Mouse (Mus musculus) monocyte, adult 5-6 weeks (primary cell): ENCODE results near the gene Adgrg5. TPM values are rescaled to one million over a fixed set of nuclear protein-coding genes. Genes with fewer than 3 reads are reported as not detected.

Experiments
- ATAC-seq: fragments of 153-309, 156-312 bp; replicated peaks from 2 replicates; pipeline ENCODE4 v1.8.0; 2017; ENCODE audit warnings: mild to moderate bottlenecking; ENCODE audit not compliant: low TSS enrichment, insufficient number of reproducible peaks, severe bottlenecking, poor library complexity, low FRiP score
- total RNA-seq: library from RNA; stranded (forward); fragments of 200-1000, 200-491, 200-594 nt; gene quantifications from 3 replicates; pipeline ENCODE4 v1.2.3, GENCODE M21; 2017

Gene Adgrg5
- total RNA-seq, 1 experiment from 2014 or later: 0.86 TPM

DNA sequence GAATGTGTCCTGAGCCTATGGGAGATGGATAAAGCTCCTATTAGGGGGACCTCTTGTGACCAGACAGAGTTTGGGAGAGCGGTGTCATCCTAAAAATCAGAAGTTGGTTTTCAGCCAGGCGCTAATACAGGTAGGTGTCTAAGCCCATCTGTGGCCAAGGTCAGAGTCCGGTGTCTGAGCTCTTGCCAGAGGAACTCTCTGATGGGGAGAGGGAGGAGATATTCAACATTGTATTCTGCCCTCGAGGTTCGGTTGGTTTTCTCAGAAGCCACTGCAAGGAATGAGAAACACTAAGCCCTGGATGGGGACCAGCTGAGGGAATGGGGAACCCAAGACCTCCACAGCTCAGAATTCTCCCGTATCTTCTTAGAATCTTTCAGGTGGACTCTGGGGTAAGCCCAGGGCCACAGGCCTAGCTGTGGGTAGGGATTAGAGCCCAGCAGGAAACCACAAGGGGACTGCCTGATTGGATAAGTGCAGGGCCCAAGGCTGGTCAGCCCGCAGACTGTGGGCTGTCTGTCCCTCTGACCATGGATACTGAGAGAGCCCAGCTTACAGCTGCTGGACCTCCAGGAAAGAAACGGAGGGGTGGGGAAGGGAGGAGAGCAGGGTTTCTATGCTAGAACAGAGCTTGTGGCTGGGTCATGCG, 7.1 kb upstream of the Adgrg5 start:
- no peak for ATAC-seq

DNA sequence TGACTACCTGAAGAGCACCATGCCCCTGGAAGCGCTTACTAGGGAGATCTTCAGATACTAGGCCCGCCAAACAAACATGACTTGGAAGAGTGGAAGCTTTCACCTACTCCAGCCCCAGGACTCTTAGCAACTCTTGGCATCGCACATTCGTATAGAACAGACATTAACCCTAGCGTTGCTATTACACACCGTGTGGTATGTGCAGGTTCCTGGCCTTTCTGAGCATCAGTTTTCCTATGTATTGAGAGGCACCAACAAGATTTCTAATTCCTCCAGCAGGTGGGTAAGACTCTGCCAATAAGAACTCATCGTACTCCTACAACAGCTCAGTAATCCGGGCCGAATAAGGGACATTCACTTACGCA, 6.6 kb upstream of the Adgrg5 start:
- no peak for ATAC-seq

DNA sequence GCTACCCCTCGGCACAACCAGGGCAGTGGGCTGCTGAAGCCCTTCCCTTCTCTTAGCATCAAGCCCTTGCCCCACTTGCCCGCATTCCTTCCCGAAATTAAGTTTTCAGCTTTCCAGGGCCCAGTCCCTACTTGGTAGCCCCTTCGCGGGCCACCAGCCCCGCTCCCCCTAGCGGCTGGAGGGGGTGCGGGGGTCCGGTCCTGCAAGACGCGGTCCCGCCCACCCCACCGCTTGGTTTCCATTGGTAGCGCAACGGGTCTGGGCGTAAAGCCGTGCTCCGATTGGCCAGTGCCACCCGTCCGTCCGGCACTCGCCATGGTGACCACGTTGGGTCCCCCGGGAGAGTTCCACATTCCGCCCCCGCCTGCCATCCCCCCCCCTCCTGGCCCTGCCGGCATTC, 6.1 kb upstream of the Adgrg5 start:
- peak; percentile 83 for ATAC-seq

DNA sequence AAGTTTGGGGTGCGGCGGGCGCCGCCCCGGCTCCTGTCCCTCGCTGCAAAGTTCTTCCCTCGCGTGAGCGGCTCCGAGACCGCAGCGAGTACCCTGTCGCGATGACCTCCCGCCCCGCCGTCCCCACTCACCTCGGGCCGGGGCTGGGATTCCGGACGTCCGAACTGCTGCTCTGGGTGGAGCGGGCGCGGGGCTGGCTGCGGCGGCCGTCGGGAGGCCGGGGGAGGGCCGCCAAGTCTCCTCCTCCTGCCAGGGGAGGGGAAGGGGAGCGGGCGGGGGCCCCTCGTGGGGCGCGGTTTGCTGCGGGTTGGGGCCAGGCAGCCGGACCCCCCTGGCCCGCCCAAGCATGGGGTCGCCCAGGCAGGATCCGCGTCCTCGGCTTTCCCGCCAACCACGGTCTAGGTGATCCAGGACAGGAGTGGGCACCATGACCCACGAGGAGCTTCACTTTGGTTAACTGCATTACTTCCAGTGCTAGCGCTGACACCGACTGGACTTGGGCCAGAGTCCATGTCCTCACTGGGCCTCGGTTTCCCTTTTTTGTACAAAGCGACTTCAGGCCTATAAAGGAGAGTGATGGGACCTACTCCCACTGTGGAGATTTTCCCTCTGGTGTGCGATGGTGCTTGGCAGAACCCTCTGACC, 5.5 kb upstream of the Adgrg5 start, which contains the start of gene Ccdc102a:
Ccdc102a (minus strand) TSS at position 248 of the 645 bp plus-strand sequence.
- ATAC-seq: no peak

DNA sequence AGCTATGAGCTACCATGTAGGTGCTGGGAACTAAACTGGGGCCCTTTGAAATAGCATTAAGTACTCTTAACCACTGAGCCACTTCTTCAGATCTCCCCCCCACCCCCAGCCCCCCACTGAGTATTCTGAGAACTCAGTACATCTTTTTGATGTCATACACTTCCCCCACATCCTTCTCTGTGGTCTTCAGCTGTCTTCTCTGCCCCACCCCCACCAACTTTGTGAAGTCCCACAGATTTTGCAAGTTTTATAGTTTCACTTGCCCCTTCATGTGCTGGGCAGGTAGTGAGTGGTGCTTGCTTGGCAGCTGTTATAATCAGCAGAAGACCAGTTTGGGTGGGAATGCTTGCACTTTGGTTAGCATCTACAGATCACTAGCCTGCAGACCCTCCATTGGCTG, 4.2 kb upstream of the Adgrg5 start:
- ATAC-seq: no peak

DNA sequence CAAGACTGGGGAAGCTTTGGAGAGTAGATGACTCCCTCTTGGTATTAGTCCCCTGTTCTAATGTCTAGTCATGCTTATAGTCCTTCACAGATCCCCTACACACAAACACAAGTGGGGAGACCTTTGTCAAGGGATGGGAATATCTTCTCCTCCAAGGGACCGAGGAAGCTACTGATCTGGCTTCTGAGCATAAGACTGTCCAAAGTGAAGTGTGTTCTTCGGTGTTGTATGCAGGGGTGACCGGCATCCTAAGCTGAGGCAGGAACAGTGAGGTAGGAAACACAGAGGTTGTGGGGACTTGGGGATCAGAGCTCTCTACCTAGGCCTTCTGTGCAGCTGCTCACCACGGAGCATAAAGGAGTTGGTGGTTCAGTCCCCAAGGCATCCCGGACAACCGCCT, 1.3 kb upstream of the Adgrg5 start:
- ATAC-seq: no peak

DNA sequence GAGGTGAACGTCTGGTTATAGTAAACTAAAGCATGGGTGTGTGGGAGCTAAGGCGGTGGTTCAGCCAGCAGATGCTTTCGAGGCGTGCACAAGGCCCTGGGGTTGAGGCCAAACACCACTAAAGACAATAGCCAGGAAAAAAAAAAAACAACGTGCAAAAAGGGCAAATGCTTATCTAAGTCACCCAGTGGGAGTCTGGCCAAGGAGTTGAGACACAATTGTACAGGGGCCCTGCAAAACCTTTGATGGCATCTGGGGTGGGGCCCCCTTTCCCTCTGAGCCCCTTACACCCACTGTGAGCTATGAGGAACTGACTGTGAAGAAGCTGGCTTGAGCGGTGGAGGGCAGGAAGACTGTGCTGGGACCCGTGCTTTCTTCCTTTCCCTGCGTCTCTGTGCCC, 892 bp upstream of the Adgrg5 start:
- no peak for ATAC-seq

DNA sequence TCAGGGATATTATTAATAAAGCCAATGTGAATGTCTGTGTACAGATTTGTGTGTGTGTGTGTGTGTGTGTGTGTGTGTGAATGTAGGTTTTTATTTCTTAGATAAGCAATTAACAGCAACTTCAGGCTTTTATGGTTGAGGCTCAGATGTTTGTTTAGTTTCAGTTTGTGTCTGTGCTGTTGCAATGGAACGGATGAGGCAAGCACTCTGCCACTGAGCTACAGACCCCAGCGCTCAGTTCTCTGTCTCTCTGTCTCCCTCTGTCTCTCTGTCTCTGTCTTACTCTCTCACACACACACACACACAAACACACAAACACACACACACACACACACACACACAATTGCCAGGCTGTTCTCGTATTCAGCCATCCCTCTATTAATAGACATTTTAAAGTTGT, 4.7 kb downstream of the Adgrg5 start:
- ATAC-seq: no peak

DNA sequence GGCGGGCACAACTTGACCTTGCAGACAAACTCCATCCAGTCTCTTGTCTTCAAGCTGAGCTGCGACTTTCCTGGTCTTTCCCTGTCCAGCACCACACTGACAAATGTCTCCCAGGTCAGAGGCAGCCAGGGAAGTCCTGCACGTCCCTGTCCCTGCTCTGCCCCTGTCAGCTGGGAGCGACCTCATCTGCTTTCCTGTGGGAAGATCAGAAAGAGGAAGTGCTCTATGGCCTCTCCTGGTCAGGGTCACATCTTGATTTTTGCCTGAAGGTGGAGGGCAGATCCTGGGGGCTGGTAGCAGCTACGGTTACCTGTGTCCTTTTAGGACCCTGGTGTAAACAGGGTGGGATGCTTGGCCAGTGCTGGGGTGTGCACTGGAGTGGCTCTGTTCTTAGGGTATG, 10.4 kb downstream of the Adgrg5 start:
- 0 out of 2 replicates have a peak, but pooled peaks have one; percentile 20 for ATAC-seq

DNA sequence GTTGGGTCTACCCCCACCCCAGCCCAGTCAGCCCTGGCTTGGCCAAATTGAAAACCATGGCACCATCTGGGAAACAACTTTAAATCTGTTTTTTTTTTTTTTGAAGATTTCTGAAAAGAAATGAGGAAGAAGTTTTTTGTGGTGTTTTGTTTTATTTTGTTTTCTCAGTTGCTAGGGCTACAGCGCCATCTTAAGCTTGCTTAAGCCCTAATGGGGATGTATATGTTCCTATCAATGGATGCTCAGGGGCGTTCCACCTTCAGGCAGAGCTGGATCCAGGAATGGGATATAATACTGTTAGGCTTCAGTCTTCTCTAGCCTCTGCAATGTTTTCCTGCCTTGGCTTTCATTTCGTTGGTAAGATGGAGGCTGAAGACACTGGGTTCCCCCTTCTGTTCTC, 11.7 kb downstream of the Adgrg5 start:
- ATAC-seq: no peak

DNA sequence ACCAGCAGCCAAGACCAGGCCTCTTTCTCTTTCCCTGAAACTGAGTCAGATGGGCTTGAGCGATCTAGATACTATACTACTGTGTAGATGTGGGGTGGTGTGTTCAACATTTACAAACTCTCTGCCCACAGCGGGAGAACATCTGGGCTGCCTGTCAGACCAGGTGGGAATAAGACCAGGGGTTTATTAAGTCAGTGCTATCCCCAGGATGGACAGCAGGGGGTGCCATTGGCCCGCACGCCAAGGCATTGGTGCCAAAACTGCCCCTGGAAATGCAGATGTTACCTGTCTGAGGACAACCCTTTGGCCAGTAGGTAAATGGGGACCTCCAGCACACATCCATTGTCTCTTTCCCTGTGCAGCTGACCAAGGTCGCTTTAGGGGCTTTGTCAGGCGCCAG, 19.1 kb downstream of the Adgrg5 start:
- peak; percentile 54; the same call in 1 of the 2 replicates for ATAC-seq

DNA sequence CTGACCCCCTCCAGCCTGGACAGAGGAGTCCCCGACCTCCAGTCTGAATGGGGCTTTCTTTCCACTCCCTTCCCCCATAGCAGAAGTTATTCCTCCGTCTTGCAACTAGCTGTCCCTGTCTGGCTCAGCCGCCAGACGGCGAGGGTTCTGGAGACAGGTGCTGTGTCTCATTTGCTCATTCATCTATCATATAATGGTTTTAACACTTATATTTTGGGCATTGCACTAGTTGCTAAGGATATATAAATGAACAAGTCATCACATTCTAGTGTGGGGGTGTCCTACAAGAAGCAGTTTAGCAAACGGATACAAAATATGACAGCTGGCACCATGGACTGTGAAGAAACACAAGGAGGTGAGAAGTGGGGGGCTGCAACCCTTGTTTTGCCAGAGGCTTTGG, 21.7 kb downstream of the Adgrg5 start:
- no peak for ATAC-seq

DNA sequence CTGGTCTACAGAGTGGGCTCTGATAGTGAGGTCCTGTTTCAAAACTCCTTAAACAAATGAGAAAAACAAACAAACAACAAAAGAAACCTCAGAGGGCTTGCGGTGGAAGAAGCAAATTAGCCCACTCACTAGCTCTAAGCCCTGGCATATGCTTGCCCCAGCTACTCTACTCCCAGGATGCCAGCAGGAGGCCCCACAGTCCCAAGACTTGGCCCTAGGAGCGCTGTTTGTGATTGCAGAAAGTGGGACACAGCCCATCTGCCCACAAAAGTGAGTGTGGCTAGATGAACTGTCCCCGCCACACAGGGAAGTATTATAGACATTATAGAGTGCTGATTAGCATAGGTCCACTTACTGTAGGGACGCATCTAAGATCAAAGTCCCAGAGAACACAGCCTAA, 24.9 kb downstream of the Adgrg5 start:
- no peak for ATAC-seq

DNA sequence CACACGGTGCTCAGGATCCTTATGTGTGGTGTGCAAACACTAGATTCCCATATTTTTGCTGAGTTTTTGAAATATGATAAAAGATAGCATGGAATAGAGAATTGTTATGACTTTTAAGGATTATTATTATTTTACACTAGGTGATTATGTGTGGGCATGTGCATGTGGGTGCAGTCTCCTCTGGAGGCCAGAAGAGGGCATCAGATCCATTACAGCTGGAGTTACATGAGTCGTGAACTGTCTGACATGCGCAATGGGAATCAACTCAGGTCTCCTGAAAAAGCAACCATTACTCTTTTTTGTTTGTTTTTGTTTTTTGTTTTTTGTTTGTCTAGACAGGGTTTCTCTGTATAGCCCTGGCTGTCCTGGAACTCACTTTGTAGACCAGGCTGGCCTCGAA, 25.5 kb downstream of the Adgrg5 start:
- no peak for ATAC-seq

DNA sequence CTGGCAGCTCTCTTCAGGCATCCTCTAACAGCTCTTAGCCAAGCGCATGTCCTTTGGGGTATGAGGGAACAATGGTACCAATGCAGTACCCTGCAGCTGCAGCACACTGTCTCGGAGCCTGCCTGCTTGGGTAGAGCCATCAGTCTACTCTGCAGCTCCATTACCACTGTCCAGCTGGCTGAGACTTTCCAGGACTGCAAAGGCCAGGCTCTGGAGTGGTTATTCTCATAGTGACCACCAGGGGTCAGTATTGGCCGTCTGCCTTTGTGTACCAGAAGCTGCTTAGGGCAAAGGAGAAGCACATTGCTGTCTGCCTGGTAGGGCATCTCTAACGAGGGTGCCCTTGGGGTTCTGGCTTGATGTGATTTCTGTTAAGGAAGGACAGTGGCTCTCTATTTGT, 26.6 kb downstream of the Adgrg5 start:
- peak; percentile 90 for ATAC-seq

DNA sequence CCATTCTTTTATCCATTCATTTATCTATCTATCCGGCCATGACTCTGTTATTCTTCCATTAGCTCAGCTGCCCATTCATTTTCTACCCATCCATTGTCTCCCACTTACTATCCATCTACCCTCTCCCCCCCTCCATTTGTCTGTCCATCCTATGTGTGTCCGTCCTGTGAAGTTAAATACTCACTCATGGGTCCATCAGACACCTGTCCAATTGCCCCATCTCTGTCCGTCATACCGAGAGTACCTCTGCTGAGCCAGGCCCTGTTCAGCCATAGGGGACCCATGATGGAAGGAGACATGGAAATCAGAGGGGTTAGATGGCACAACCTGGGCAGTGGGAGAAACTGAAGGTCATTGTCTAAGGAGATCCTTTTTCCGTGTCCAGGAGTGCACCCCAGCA, 27.0 kb downstream of the Adgrg5 start:
- ATAC-seq: no peak

DNA sequence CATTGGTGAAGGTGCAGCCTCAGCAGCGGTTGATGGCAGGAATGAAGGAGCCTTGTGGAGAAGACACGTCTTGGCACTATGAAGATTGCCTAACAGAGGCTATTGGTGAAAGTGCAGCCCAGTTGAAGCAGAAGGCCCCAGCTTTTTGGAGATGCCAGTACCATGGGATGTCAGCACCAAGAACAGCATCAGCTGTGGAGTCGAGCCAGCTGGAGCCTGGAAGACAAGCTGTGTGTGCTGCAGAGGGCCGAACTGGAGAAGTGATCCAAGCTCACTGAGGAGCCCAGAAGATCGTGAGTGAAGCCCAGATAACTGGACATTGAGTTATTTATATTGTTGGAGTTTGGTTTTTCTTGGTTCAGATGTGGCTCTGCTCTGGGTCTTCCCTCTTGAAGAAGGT, 28.6 kb downstream of the Adgrg5 start:
- no peak for ATAC-seq

DNA sequence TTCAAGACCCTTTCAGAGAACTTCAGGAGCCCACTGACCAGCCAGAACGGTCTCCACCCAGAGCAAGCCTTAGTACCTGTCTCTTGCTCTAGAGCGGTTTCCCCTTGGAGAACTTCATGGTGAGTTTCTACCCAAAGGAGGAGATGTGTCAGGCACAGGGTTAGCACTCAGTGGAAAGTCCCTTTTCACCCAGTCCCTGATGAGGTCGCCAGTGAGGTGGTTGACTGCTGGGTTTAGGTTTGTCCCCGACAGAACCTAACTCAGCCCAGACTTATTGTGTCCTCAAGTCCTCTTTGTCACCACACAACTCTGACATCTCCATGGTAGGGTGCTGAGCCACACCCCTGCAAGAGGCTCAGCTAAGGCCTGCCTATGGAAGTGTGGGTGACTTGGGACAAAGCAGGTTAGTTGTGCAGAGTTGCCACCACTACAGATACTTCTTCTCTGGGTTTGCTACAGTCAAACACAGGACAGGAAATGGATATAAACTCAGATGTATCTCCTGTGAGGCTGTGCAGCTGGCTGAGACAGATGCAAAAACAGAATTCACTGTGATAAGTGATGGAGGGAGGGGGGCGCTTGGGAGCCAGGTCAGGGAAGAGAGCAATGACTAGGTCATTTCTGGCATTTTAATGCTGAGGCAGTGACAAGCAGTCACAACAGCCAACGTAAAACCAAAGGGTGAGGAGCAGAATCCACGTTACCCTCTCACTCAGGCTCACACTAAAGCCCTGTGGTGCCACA, 30.3 kb downstream of the Adgrg5 start:
- no peak for ATAC-seq

DNA sequence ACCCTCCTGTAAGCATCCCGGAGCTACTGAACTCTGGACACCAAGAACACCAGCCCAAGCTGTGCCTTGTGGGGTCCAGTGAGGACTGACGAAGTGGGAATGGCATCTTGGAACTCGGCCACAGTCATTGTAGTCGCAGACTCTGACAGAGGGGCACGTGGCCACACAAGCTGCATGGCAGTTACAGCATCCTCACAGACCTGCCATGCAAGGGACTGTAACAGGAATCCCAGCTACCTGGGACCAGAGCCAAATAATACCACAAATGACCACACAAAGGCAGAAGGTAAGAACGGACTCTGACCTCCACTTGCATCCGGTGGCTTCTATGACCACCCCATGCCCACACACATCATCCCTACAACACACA, 30.9 kb downstream of the Adgrg5 start:
- ATAC-seq: no peak
